Mouse (Mus musculus): ENCODE results near the gene Tatdn3.
"Not testable (repeated sequence)": the region's sequence is repeated elsewhere in the genome, so short reads cannot be mapped to it uniquely, and the experiment has no call there.

Tatdn3 gene

DNA sequence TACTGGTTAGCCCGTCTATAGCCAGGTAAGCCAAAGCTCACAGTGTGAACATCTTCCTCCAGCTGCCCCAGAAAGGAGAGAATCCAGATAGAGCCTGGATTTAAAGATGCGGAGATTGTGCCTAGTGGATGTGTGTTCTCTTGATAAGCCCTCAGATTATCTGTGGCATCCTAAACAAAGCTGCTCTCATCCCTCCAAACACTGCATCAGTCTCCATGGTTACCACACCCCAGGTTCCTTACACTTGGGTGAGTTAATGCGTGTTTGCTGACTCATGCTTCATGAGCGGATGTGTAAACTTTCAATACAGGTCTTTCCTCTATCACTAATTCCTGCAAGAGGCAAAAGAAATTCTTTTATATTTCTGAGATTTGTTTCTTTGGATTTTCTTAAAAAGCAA lies 27.1 kb downstream of the Tatdn3 start:
- no peak for DNase-seq (ENCODE audit: low spot score)

DNA sequence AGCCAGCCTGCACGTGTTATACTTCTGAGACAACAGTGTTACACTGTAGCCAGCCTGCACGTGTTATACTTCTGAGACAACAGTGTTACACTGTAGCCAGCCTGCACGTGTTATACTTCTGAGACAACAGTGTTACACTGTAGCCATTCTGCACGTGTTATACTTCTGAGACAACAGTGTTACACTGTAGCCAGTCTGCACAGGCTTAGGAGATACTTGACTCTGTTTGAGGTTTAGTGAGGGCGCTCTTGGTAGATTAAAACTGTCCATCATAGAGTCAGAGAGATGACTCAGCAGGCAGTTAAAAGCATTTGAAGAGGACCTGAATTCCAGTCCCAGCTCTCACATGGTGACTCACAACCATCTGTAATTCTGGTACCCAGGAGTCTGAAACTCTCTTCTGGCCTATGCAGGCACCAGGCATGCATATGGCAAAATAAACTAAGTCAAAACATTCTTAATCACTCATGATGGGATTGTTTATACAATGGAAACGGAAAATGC lies 31.8 kb downstream of the Tatdn3 start:
- DNase-seq (ENCODE audit: low spot score), result not testable (repeated sequence)

DNA sequence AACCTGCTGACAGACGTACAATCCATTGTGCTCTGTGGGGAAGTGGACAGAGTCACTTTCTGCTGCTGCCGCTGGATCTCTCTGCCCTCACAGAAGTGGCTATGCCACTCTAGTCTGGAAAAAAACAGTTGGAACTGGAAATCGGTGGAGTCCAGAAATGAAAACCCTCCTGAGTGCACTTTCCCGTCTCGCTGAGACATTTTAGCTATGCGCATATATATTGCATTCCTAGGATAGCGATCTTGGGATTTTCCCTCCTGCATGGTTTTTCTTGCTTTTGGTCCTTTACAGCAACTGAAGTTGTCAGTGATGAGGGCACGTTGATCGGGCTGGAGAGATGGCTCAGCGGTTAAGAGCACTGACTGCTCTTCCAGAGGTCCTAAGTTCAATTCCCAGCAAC lies 32.5 kb downstream of the Tatdn3 start:
- DNase-seq (ENCODE audit: low spot score), result no peak

DNA sequence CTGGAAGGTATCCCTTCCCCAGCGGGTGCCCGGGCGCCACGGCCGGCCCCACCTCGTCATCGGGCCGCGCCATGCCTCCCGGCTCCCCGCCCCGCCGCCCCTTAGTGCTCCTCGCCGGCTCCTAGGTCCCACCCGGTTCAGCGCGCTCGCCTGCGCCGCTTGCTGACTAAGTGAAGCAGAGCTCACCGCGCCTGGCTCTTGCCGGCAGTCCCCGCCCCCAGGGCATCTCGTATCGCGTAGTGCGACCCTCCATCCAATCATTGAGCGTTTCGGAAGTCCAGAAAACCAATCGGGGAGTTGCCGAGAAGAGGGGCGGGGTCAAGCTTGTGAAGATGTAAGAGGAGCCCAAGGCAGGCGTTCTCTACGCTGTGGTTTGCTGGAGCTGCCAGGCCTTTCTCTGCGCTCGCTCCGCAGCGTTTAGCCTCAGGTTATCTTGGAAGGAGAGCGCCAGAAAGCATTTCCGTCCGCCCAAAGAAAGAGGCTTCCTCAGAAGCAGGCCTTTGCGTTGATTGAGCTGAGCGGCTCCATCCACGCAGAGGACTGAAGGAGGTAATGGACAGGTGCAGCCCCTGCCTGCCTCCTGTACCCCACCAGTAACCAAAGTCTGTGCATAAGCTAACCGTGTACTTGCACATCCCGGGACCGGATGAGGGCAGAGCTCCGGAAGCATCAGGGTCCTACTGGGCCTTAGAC lies 36.6 kb downstream of the Tatdn3 start, which contains the start of gene Flvcr1:
Gene Flvcr1 (minus strand): TSS at position 138 of the 693 bp plus-strand sequence.
- DNase-seq (ENCODE audit: low spot score), result peak; percentile 98

DNA sequence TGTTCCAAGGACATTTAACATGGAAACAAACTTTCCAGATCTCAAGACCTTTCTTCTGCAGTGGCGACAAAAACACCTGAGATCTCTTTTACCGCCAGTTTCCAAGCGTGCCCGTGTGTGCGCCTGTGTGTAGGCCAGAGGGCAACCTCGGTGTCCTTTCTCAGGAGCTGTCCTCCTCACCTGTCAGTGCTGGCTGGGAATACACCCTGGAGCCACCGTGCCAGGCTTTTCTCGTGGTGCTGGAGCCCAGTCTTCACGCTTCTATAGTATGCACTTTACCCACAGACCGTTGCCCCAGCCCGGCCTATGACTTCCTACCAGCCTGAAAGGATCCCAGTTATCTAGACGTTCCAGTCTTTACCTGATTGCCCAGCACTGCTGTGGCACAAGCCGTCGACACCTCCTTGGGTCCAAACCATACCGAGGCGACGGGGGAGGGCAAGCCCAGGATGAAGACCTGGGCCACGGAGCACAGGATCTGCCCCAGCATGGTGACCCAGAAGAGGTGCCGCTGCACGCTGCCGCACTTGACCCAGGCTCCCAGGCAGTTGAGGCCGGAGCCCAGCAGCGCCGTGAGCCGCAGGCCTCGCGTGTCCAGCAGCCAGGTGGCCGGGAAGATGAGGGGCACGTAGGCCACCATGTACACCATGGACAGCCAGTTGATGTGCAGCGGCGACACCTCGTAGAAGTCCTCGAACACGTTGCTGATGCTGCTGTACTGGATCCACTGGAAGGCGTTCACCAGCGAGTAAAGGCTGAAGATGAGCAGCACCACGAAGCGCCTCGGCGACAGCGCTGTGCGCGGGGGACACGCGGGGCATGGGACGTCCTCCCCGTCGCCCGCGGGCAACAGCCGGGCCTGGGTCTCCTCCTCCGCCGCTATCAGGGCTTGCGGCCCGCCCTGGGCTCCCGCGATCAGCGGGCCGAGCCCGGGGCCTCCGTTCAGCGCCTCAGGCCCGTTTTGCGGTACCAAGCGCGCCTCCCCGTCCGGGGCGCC lies 37.4 kb downstream of the Tatdn3 start:
- DNase-seq (ENCODE audit: low spot score), result no peak

DNA sequence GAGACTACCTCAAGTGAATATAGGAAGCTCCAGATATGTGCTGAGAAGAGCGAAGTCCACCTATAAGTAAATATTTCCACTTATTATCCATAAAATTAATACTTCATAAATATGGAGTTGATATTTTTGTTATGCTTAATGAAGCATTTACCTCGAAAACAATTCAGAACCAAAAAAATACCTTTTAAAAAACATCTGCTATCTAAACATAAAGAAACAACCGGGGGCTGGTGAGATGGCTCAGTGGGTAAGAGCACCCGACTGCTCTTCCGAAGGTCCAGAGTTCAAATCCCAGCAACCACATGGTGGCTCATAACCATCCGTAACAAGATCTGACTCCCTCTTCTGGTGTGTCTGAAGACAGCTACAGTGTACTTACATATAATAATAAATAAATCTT lies 38.9 kb downstream of the Tatdn3 start:
- DNase-seq (ENCODE audit: low spot score), result not testable (repeated sequence)

DNA sequence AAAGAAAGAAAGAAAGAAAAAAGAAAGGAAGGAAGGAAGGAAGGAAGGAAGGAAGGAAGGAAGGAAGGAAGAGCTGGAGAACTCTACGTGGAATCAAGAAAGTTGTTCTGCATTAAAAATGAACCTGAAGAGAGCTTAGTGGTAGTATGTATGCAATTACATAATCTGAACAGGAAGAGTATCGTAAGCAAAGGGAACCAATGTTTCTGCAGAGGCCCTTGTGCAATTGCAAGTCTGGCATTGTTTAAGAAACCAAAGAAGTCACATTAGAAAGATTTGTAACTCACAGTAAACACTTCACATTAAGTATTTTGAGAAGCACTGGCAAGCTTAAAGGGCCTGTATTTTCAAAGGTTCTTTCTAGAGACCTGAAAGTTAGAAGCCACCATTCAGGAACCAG lies 39.6 kb downstream of the Tatdn3 start:
- DNase-seq (ENCODE audit: low spot score), result no peak

DNA sequence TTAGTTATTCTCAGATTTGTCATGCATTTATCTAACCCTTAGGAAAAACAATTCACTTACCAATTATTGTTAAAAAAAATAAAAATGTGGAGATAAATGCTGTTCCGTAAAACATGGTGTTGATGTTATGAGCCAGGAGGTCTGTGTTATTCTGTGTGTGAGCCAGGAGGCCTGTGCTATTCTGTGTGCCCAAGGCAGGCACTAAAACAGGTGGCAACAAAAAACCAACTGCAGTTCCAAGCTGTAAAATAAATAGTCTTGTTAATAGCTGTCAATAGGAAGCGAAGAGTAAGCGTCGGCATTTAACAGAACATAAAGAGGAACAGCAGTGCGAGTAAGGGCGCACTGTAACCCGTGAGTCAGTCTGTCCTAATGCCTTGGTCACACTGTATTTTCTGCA lies 41.7 kb downstream of the Tatdn3 start:
- DNase-seq (ENCODE audit: low spot score), result peak; percentile 39

DNA sequence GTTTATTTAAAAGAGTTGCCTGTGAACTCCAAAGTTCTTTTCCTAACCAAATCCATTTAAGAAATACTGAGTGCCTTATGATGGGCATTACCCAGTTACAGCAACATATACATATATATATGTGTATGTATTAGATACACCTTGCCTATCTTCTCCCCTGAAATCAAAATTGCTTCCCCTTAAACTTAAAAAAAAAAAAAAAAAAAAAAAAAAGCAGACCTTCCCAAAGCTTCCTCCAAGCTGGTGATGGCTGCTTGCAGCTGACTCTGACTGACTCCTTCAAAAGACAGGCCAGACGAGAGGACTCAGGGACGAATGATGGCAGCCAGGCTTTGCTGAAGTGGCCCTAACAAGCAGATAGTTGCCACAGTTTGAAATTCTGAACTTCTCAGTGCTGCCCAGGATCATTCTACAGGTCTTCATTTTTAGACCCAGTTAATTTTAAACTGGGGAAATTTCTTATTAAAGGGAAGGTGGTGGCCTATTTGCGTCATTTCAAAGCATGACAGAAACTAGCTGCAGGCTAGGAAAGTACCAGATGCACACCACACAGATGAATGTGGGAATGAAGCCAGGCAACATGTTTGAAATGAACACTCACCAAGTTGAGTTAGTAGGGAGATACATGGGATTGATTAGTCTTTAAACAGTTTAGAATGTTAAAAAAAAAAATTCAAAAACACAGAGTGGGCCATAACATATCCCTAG lies 42.4 kb downstream of the Tatdn3 start:
- no peak for DNase-seq (ENCODE audit: low spot score)

DNA sequence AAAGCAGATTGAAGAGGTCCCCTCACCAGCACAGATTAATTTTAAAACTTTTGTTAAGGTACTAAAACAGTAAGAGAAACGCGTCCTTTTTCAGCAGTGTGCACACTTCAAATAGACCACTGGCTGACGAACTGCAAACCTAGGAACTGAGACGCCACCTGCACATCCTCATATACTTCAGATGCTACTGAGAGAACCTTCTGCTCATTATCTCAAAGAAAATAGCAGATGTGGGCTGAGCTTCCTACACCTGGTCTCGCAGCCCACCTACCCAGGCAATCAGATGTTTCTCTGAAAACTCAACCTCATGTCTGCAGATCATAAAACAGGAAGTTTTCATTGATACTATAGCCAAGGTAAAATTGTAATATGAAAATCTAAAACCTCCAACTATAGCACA lies 42.9 kb downstream of the Tatdn3 start:
- DNase-seq (ENCODE audit: low spot score), result no peak

DNA sequence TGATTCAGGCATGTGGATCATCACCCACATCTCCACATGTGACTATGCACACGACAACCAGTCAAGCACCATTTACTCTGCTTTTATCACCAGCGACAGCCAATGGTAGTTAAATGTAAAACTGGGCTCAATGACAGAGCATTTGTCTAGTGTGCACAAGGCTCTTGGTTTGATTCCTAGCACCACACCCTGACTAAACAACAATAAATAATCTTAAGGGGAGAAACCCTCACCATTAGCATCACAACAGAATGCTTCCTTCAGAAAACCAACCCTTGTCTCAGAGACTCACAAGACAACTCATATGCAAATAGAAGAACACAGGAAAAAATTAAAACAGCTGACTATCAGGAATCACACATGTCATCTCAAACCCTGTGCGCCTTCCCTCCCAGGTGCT lies 48.5 kb downstream of the Tatdn3 start:
- DNase-seq (ENCODE audit: low spot score), result no peak

DNA sequence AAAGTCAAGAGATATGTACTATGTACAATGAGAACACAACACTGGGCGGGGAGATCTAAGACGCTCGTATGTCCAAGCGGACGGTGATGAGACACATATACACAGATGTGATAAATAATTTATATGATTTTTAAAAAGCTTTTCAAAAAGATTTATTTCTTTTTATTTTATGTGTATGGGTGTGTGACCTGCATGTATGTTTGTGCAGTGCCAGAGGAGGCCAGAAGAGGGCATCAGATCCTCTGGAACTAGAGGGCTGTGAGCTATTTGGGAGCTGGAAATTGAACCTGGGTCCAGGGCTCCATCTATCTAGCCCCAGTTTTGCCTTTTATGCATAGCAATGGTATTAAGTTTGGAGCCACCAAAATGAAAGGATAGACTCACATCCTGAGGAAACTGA lies 54.0 kb downstream of the Tatdn3 start:
- no peak for DNase-seq (ENCODE audit: low spot score)

- no peak for DNase-seq (ENCODE audit: low spot score)
Observed at GRCm38 (mm10) chr1:191002201-191002600, 60.5 kb downstream of the Tatdn3 start.

GRCm38 (mm10) chr1:191000686-191001085 lies 62.0 kb downstream of the Tatdn3 start:
- DNase-seq (ENCODE audit: low spot score), result no peak

- DNase-seq (ENCODE audit: low spot score), result no peak
Observed at GRCm38 (mm10) chr1:190998027-190998426, 64.7 kb downstream of the Tatdn3 start.

DNA sequence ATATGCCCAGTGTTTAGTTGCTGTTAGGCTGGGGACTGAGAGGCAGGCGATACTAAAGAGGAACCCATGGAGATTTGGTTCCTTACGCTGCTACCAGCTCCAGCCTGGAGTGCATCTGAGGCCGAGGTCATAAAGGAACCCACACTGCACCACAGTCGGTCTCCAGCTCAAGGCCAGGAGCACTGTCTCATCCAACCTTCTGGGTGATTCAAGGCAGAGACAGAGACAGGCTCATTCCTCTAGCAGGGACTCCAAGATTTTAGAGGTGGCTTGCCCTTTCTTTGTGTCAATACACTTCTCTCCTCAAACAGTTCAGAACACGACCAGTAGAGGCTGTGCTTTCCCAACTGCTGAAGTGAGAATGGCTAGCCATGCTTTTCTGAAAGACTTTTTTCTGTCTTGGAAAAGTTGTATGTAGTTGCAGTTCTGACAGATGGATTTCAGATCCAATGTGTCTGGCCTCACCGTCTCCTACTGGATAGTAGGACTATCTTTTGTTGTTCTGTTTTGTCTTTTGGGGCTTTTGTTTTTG lies 66.3 kb downstream of the Tatdn3 start:
- DNase-seq (ENCODE audit: low spot score), result no peak
